Mouse (Mus musculus) MEL (cell line): Measurements from ENCODE around the gene Slc13a2.

Experiments
- BHLHE40 ChIP-seq: IDR thresholded peaks from 2 replicates; pipeline ENCODE4 v1.6.1; 2012; ENCODE audit warnings: low read depth, mild to moderate bottlenecking, inconsistent platforms, low read length, improper control_type of control experiment, borderline replicate concordance
- CHD1 ChIP-seq: IDR thresholded peaks from 2 replicates; pipeline ENCODE4 v1.6.1; 2012; ENCODE audit warnings: low read depth, mild to moderate bottlenecking, inconsistent platforms, low read length, improper control_type of control experiment
- CHD2 ChIP-seq: IDR thresholded peaks from 2 replicates; pipeline ENCODE4 v1.6.1; 2011; ENCODE audit warnings: low read length, improper control_type of control experiment
- CTCF ChIP-seq, 3 experiments: IDR thresholded peaks in 2 of 3; conservative IDR thresholded peaks in 1 of 3; 2 replicates each; pipeline ENCODE4 v1.5.1; 2011 to 2012; ENCODE audit warnings: low read length in 3 of 3, low read depth in 2 of 3, mild to moderate bottlenecking in 2 of 3, improper control_type of control experiment in 1 of 3, inconsistent platforms in 1 of 3, mixed read lengths in 1 of 3, moderate library complexity in 1 of 3; ENCODE audit not compliant: control insufficient read depth in 1 of 3, insufficient read depth in 1 of 3, poor library complexity in 1 of 3, severe bottlenecking in 1 of 3
- MXI1 ChIP-seq: IDR thresholded peaks from 2 replicates; pipeline ENCODE4 v1.6.1; 2011; ENCODE audit warnings: mild to moderate bottlenecking, low read depth, low read length, improper control_type of control experiment
- POLR2A ChIP-seq, 2 experiments: IDR thresholded peaks; 2 replicates each; pipeline ENCODE4 v1.6.1; 2011 to 2012; ENCODE audit warnings: low read length in 2 of 2, mild to moderate bottlenecking in 2 of 2, control low read depth in 1 of 2, improper control_type of control experiment in 1 of 2, low read depth in 1 of 2, moderate library complexity in 1 of 2; ENCODE audit not compliant: control insufficient read depth in 1 of 2, insufficient read depth in 1 of 2, poor library complexity in 1 of 2
- POLR2AphosphoS2 ChIP-seq: IDR thresholded peaks from 2 replicates; pipeline ENCODE4 v1.6.1; 2011; ENCODE audit warnings: low read length, improper control_type of control experiment
- RCOR1 ChIP-seq: IDR thresholded peaks from 2 replicates; pipeline ENCODE4 v1.6.1; 2012; ENCODE audit warnings: low read depth, mild to moderate bottlenecking, inconsistent platforms, low read length, improper control_type of control experiment
- TAL1 ChIP-seq: IDR thresholded peaks from 2 replicates; pipeline ENCODE4 v1.6.1; 2012; ENCODE audit warnings: mild to moderate bottlenecking, inconsistent platforms, low read length, moderate library complexity, mixed read lengths
- TCF12 ChIP-seq: IDR thresholded peaks from 2 replicates; pipeline ENCODE4 v1.6.1; 2014; ENCODE audit warnings: low read depth, mild to moderate bottlenecking, inconsistent platforms, low read length, improper control_type of control experiment, moderate library complexity
- USF1 ChIP-seq: IDR thresholded peaks from 2 replicates; pipeline ENCODE4 v1.6.1; 2014; ENCODE audit warnings: low read depth, mild to moderate bottlenecking, inconsistent platforms, low read length, improper control_type of control experiment, moderate library complexity

- no peak for TF ChIP-seq USF1
- peak; percentile 65 to 80 (median 70) for TF ChIP-seq CTCF (IDR thresholded peaks at IDR 0.05 in 2 of 3, conservative IDR thresholded peaks at IDR 0.05 in 1 of 3; ENCODE audit: control insufficient read depth in 1 of 3, insufficient read depth in 1 of 3, low read depth in 2 of 3, low read length in 3 of 3, poor library complexity in 1 of 3, severe bottlenecking in 1 of 3)
- TF ChIP-seq POLR2A (IDR thresholded peaks at IDR 0.05; ENCODE audit: control insufficient read depth in 1 of 2, insufficient read depth in 1 of 2, low read depth in 1 of 2, low read length in 2 of 2, poor library complexity in 1 of 2): no peak
- no peak for TF ChIP-seq CHD2
- no peak for TF ChIP-seq BHLHE40
- no peak for TF ChIP-seq POLR2AphosphoS2
- no peak for TF ChIP-seq MXI1
- no peak for TF ChIP-seq RCOR1
- TF ChIP-seq TAL1: no peak
- no peak for TF ChIP-seq TCF12
- no peak for TF ChIP-seq CHD1
These were observed 39.9 kb upstream of the Slc13a2 start for GRCm38 (mm10) chr11:78461894-78462293.
